Mouse (Mus musculus): ENCODE measurements around the gene Kat2b.
"Not testable (repeated sequence)": the region's sequence is repeated elsewhere in the genome, so short reads cannot be mapped to it uniquely, and the experiment has no call there.

Kat2b gene

DNA sequence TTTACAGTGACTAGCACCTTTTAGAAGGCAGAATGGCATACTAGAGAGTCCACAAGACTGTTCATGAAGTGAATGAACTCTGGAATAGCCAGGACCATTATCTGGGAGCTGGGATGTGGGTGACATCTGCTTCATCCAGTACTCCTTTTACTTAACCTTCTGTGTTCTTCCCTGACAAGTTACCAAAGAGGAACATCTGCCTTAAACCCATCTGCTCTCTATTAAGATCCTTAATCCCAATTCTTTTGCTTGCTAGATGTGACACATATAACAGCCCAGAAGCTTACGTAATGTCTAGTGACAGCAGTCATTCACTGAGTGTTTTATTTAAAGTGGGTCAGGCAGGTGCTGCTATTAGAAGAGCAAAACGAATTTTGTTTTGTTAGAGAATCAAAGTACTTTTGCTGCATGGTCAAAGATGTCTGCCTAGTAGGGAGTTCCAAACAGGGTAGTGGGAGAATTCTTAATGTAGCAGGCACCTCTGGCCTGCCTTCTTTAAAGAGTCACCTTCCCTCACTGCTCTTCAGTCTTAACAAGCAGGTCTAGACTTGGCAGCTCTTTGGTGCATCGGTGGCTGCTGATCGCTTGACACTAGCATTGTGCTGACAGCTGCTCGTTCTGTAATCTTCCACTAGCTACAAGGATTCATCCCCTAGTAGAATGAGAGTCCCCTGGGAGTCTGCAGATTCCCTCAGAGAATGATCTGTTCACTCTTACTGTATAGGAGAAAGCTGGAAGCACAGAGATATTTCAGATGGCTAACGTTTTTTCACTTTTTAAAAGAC lies 94.6 kb downstream of the Kat2b start:
- DNase-seq (ENCODE audit: low spot score in 2 of 2) = no peak

GRCm38 (mm10) chr17:53664267-53664666 lies 97.6 kb downstream of the Kat2b start:
- DNase-seq (ENCODE audit: low spot score in 2 of 2) = no peak

- no peak for DNase-seq (ENCODE audit: low spot score in 2 of 2)
These were observed 98.2 kb downstream of the Kat2b start for GRCm38 (mm10) chr17:53664703-53665382.

DNA sequence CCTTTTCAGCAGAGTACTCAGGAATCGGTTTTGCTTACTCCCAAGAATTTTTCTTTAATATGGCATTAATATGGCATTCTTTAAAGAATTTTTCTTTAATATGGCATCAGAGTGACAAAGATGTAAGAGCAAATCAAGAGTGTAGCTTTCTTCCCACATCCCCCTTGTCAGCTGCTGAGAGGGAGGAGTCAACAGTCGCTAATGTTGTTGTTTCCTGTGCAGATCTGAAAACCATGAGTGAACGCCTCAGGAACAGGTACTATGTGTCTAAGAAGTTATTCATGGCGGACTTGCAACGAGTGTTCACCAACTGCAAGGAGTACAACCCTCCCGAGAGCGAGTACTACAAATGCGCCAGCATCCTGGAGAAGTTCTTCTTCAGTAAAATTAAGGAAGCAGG lies 103.8 kb downstream of the Kat2b start:
- DNase-seq (ENCODE audit: low spot score in 2 of 2) = no peak

DNA sequence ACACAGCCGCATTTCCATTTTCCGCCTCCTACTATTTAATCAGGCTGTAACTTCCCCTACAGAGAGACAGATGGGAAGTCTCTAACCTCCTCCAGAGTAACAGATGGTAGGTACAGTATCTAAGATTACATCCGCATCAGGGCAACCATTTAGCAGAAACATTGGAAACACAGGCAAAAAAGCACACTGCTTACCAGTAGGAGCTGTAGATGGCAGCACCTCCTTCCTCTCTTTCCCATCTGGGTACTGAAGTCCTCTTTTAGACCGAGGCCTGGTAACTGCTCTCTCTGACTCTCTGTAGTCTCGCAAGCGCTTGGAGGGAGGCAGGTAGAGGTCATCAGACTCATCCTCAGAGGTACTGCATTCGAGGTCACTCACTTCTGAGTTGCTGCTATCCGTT lies 112.1 kb downstream of the Kat2b start:
- DNase-seq (ENCODE audit: low spot score in 2 of 2) = peak in 1 of 2 experiments; percentile 14

DNA sequence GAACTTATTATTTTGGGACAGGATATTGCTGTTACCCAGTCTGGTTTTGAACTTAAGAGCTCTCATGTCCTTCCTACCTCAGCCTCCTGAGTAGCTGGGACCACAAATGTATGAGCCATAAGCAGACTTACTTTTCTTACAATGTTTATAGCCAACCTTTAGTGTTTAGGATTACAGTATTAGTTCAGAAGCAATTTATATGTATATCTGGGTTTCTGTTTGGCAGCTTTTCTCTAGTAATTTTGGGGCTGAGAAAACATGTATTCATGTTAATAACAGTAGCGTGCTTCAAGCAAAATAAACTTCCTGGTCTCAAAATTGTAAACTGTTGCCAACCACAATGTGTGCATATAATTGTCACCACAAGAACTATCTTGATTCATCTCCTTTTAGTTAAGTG lies 121.7 kb downstream of the Kat2b start:
- DNase-seq (ENCODE audit: low spot score in 2 of 2) = no peak

GRCm38 (mm10) chr17:53688877-53689802 lies 122.5 kb downstream of the Kat2b start, which contains the start of gene Sgo1:
Gene Sgo1, minus strand, starts transcription at chr17:53689333.
- DNase-seq (ENCODE audit: low spot score in 2 of 2) = peak; percentile 90 to 92

DNA sequence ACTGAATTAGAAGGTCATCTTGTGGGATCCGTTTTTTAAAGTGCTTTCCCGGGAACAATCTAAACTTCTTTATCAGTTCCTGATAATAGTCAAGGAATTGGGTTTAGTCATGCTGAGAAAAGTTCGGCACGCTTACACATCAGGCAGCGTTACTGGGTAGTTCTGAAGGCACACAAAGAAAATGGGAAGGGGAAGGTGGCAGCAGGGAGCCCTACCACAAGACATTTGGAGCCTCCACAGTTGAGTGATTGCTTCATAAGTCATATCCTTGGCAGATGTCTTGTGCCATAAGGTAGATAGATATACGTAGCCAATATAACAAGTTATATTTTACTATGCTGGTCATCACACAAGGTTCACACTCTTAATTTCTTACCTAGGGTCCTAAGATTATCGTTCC lies 123.3 kb downstream of the Kat2b start:
- DNase-seq (ENCODE audit: low spot score in 2 of 2) = no peak

DNA sequence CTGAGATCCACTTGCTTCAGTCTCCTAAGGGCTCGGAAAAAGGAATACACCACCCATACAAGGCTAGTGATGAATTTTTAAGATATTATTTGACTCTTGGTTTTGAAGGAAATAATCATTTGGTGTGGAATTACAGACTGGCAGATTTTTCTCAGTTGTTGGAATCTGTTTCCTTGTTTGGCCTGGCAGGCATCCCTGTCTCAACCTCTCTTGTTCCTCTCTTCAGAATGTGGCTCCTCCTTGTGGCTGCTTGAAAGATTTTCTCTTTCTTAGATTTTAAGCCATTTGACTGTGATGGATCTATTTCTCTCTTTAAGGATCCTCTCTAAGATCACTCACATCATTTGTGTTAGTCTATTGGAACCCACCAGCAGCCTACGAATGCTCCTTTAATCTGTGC lies 127.4 kb downstream of the Kat2b start:
- no peak for DNase-seq (ENCODE audit: low spot score in 2 of 2)

DNA sequence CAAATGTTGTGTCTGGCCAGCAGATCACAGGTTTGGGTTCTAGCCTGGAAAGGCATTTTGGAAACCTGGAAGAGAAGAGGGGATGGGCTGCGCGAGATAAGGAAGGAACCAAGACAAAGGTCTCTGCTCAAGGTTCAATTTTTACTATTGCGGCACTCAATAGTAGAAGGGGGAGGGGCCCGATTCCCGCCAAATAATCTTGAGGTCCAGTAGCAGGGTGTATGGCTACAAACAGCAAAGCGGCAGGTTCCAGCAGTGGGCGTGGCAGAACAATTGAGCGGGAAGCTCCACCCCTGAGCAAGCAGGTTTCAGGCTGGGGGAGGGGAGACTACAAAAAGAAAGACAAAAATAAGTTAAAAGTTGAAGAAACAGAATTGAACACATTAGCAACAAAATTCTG lies 130.9 kb downstream of the Kat2b start:
- not testable (repeated sequence) for DNase-seq (ENCODE audit: low spot score in 2 of 2)

GRCm38 (mm10) chr17:53714453-53714852 lies 147.8 kb downstream of the Kat2b start:
- DNase-seq (ENCODE audit: low spot score in 2 of 2) = no peak

DNA sequence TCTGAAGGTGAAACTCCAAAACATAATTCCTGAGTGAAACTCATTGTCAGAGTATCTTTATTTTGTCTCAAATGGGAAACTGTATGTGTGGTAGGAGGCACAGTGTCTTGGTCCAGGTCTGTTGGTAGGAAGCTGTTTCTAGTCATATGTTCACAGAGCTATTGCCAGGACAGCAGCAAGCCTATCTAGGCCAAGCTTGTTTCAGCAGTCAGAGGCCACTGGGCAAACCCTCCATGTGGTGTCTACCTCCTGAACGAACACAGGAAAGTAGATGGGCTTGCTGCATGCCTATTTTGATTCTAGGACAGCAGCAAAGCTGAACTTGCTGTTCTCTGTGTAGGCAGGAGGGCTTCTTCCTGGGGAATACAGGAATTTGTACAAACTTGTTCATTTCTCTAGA lies 148.5 kb downstream of the Kat2b start:
- not testable (repeated sequence) for DNase-seq (ENCODE audit: low spot score in 2 of 2)

DNA sequence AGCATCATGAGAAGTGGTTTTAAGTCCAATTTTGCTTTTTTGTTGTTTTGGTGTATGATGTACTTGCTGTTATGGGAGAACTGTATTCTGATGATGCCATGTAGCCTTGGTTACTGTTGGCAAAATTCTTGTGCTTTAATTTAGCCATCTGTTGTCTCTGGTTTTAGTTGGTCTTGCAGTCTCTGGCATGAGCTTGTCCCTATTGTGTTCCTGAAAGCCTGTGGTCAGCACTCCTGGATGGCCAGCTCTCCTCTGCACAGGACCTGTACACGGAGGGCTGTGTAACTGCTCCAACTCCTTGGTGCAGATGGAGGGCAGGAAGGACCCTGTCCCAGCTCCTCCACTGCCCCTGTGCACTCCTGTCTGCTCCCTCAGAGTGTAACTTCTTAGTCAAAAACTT lies 151.8 kb downstream of the Kat2b start:
- no peak for DNase-seq (ENCODE audit: low spot score in 2 of 2)

DNA sequence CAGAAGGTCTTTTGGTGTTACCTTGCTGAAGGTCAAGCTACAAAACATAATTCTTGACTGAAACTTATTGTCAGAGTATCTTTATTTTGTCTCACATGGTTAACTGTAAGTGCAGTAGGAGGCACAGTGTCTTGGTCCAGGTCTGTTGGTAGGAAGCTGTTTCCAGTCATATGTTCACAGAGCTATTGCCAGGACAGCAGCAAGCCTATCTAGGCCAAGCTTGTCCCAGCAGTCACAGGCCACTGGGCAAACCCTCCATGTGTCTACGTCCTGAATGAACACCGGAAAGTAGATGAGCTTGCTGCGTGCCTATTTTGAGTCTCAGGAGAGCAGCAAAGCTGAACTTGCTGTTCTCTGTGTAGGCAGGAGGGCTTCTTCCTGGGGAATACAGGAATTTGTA lies 152.3 kb downstream of the Kat2b start:
- DNase-seq (ENCODE audit: low spot score in 2 of 2) = not testable (repeated sequence)
